Mouse (Mus musculus) lung, embryonic 16.5 days (tissue): ENCODE measurements around the gene Pdzd8. TPM values are rescaled to one million over a fixed set of nuclear protein-coding genes. Genes with fewer than 3 reads are reported as not detected.

ENCODE experiments used
- ATAC-seq: fragments of 200-750 bp; cut with Nextera tagmentation; 2 replicates; pipeline ENCODE4 v1.8.0; 2017; ENCODE audit warnings: low read depth, mild to moderate bottlenecking, moderate library complexity
- H3K27ac ChIP-seq: fragments of 300-500 bp; sonication (generic); 2 replicates; pipeline ENCODE4 v1.5.1; 2014; ENCODE audit warnings: mild to moderate bottlenecking, control low read depth, low read length
- H3K27me3 ChIP-seq: fragments of 300-500 bp; sonication (generic); 2 replicates; pipeline ENCODE4 v1.6.1; 2014; ENCODE audit warnings: low read depth, low read length, mixed read lengths; ENCODE audit not compliant: control insufficient read depth, insufficient read depth
- H3K36me3 ChIP-seq: fragments of 300-500 bp; sonication (generic); 2 replicates; pipeline ENCODE4 v1.6.1; 2014; ENCODE audit warnings: low read length; ENCODE audit not compliant: control insufficient read depth, insufficient read depth
- H3K4me1 ChIP-seq: fragments of 300-500 bp; sonication (generic); replicated peaks from 2 replicates; pipeline ENCODE4 v1.6.1; 2014; ENCODE audit warnings: low read length, mixed read lengths; ENCODE audit not compliant: control insufficient read depth, insufficient read depth
- H3K4me2 ChIP-seq: fragments of 300-500 bp; sonication (generic); 2 replicates; pipeline ENCODE4 v1.6.1; 2014; ENCODE audit warnings: low read depth, low read length, control low read depth
- H3K4me3 ChIP-seq: fragments of 300-500 bp; sonication (generic); 2 replicates; pipeline ENCODE4 v1.5.1; 2014; ENCODE audit warnings: mild to moderate bottlenecking, low read length, control low read depth
- H3K9ac ChIP-seq: fragments of 300-500 bp; sonication (generic); 2 replicates; pipeline ENCODE4 v1.6.1; 2014; ENCODE audit warnings: low read length, control low read depth
- H3K9me3 ChIP-seq: fragments of 300-500 bp; sonication (generic); 2 replicates; pipeline ENCODE4 v1.6.1; 2016; ENCODE audit warnings: low read length; ENCODE audit not compliant: control insufficient read depth
- WGBS: fragments of 180-500 bp; shearing (Covaris S2); extraction: QIAGEN DNeasy Blood & Tissue Kit; methylation state at CpG from one replicate; pipeline ENCODE4 v1.1.7; 2014; 5-methylcytosine and 5-hydroxymethylcytosine counted together
- polyA plus RNA-seq: library from polyadenylated mRNA; unstranded; fragments of >200 nt; fragmentation: Nextera tagmentation; extraction: Ambion mirVana; gene quantifications from 2 replicates; pipeline ENCODE4 v1.2.1, GENCODE M21; 2015

Pdzd8 gene
- polyA plus RNA-seq, 1 experiment from 2014 or later = 7.2 TPM

- peak overlapping the region; percentile 88 for H3K27ac ChIP-seq
- H3K9ac ChIP-seq = peak overlapping the region; percentile 90
- peak; percentile 61 for ATAC-seq
- no peaks in the 10 kb centered on the region for H3K27me3 ChIP-seq
- no peaks in the 10 kb centered on the region for H3K9me3 ChIP-seq
- H3K4me1 ChIP-seq = peaks cover 23% of the 10 kb centered on the region
- peak overlapping the region; percentile 85 for H3K4me2 ChIP-seq
- H3K4me3 ChIP-seq = peak overlapping the region; percentile 88
- no peaks in the 10 kb centered on the region for H3K36me3 ChIP-seq
- WGBS = under 1% methylated on average over 56 of the region's 70 CpGs
Measured at GRCm38 (mm10) chr19:59345081-59345657, 411 bp downstream of the Pdzd8 start.

GRCm38 (mm10) chr19:59344304-59344711 is 1.3 kb downstream of the Pdzd8 start:
- Histone ChIP-seq H3K4me2 (peak overlapping the region; percentile 85), H3K27me3 (no peaks in the 10 kb centered on the region), H3K36me3 (no peaks in the 10 kb centered on the region), H3K4me3 (peak overlapping the region; percentile 88), H3K27ac (no peak overlapping the region), H3K9ac (peak overlapping the region; percentile 90), H3K4me1 (peaks cover 23% of the 10 kb centered on the region), H3K9me3 (no peaks in the 10 kb centered on the region)
- WGBS = 0% methylated on average over 14 of the region's 14 CpGs
- no peak for ATAC-seq

DNA sequence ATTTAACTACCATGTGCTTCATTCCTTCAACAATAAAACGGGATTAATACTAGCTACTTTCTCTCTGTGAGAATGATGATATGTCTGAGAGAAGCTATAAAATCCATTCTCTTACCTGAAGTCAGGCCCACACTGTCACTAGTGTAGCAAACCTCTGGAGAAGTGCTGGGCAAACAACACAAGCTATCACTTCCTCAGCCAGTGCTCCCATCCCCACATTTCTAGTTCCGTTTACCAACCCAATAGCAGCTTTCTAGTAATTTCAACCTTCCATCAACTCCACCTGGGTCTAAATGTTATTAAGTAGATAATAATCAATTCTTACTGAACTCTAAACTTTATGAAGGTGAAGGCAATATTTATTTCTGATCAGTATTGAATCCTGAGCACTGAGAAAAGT is 2.6 kb downstream of the Pdzd8 start:
- WGBS = 23% methylated on average over 2 of the region's 2 CpGs
- Histone ChIP-seq H3K27me3 (no peaks in the 10 kb centered on the region), H3K36me3 (no peaks in the 10 kb centered on the region), H3K9me3 (no peaks in the 10 kb centered on the region), H3K4me2 (peak overlapping the region; percentile 85), H3K27ac (no peak overlapping the region), H3K4me1 (peaks cover 23% of the 10 kb centered on the region), H3K9ac (no peak overlapping the region), H3K4me3 (peak overlapping the region; percentile 34)
- no peak for ATAC-seq

DNA sequence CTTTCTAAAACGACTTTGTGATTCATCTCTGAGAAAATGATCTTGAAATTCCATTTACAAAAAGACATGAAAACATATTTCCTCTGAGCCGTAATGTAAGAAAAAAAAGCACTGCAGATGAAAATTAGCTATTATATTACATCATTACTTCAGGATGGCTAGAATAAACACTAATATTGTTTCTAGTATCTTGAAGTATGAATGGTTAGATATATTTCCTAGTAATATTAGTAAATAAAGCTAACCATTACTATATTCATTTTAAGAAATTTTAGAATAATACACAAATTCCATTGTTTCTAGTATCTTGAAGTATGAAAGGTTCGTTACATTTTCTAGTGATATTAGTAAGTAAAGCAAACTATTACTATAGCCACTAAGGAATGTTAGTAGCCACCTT is 5.7 kb downstream of the Pdzd8 start:
- peaks cover 18% of the 10 kb centered on the region for H3K4me1 ChIP-seq
- no peak overlapping the region for H3K4me3 ChIP-seq
- H3K9ac ChIP-seq = no peak overlapping the region
- WGBS = 67% methylated on average over 3 of the region's 3 CpGs
- no peak for ATAC-seq
- H3K4me2 ChIP-seq = no peak overlapping the region
- no peaks in the 10 kb centered on the region for H3K36me3 ChIP-seq
- no peaks in the 10 kb centered on the region for H3K27me3 ChIP-seq
- no peaks in the 10 kb centered on the region for H3K9me3 ChIP-seq
- no peak overlapping the region for H3K27ac ChIP-seq

DNA sequence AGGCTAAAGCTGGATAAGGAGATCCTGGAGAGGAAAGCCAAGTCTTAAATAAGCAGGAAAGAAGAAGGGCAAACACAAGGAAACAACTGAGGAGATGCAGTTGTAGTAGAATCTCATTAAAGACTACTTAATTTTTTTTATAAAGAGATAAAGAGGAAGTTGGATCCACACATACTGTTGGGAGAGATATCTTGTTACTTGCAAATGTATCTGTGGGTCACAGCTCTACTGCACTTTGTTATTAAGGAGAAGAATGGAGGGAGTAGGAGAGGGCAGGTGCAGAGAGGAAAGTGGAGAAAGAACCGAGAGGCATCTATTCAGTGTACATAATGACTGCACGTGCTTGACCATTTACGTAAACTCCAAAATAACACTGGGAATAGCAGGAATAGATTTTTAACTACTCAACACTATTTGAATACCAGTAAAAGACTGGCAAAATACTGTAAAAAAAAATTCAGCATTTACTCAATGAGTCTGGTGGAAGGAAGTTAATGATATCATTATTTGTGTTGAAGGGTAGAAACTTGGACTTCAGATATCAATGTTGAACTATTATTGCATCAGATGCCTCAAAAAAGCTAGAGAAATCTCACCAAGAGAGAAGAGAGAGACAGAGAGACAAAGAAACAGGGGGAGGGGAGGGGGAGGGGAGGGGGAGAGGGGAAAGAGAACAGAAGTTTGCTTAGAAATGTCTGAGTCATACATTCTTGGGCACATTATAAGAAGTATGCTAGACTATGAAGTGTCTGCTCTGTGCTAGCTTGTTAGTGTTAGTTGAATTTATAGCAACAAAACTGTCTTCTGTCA is 7.5 kb downstream of the Pdzd8 start:
- Histone ChIP-seq H3K4me3 (no peak overlapping the region), H3K36me3 (no peaks in the 10 kb centered on the region), H3K4me2 (no peak overlapping the region), H3K27me3 (no peaks in the 10 kb centered on the region), H3K27ac (no peak overlapping the region), H3K9ac (no peak overlapping the region), H3K9me3 (no peaks in the 10 kb centered on the region), H3K4me1 (peaks cover 8% of the 10 kb centered on the region; the same call in 1 of the 2 replicates)
- ATAC-seq = no peak
- 86% methylated on average over 3 of the region's 3 CpGs for WGBS

- Histone ChIP-seq H3K4me1 (peaks cover 3% of the 10 kb centered on the region; the same call in 1 of the 2 replicates), H3K9ac (no peak overlapping the region), H3K36me3 (no peaks in the 10 kb centered on the region), H3K27ac (no peak overlapping the region), H3K4me2 (no peak overlapping the region), H3K9me3 (no peaks in the 10 kb centered on the region), H3K4me3 (no peak overlapping the region), H3K27me3 (no peaks in the 10 kb centered on the region)
- WGBS = 97% methylated on average over 1 of the region's 1 CpGs
- ATAC-seq = no peak
Measured at GRCm38 (mm10) chr19:59336655-59337054, 8.9 kb downstream of the Pdzd8 start.

GRCm38 (mm10) chr19:59330816-59331225 is 14.8 kb downstream of the Pdzd8 start:
- H3K4me3 ChIP-seq = no peak overlapping the region
- no peak overlapping the region for H3K4me2 ChIP-seq
- H3K36me3 ChIP-seq = no peaks in the 10 kb centered on the region
- no peaks in the 10 kb centered on the region for H3K27me3 ChIP-seq
- no peaks in the 10 kb centered on the region for H3K9me3 ChIP-seq
- H3K4me1 ChIP-seq = no peaks in the 10 kb centered on the region
- H3K27ac ChIP-seq = no peak overlapping the region
- H3K9ac ChIP-seq = no peak overlapping the region
- no peak for ATAC-seq

GRCm38 (mm10) chr19:59321990-59322389 is 23.6 kb downstream of the Pdzd8 start, which contains the start of gene Rps12-ps3:
Rps12-ps3 (plus strand) TSS chr19:59322290.
- WGBS = 97% methylated on average over 10 of the region's 14 CpGs
- Histone ChIP-seq H3K9me3 (no peaks in the 10 kb centered on the region), H3K4me1 (no peaks in the 10 kb centered on the region), H3K36me3 (peaks cover 5% of the 10 kb centered on the region), H3K4me3 (no peak within 1 kb of the TSS), H3K27me3 (no peaks in the 10 kb centered on the region), H3K27ac (no peak within 1 kb of the TSS), H3K9ac (no peak within 1 kb of the TSS), H3K4me2 (no peak within 1 kb of the TSS)
- no peak for ATAC-seq

GRCm38 (mm10) chr19:59316571-59316970 is 29.0 kb downstream of the Pdzd8 start:
- H3K27ac ChIP-seq = no peak overlapping the region
- ATAC-seq = no peak
- H3K9me3 ChIP-seq = no peaks in the 10 kb centered on the region
- no peak overlapping the region for H3K4me2 ChIP-seq
- H3K9ac ChIP-seq = no peak overlapping the region
- no peaks in the 10 kb centered on the region for H3K27me3 ChIP-seq
- H3K4me1 ChIP-seq = no peaks in the 10 kb centered on the region
- peaks cover 3% of the 10 kb centered on the region; the same call in 1 of the 2 replicates for H3K36me3 ChIP-seq
- H3K4me3 ChIP-seq = no peak overlapping the region
